Mouse (Mus musculus) E14TG2a.4 (cell line): ENCODE measurements around the gene Esrp2.

Experiments used
- CTCF ChIP-seq: conservative IDR thresholded peaks from 2 replicates; pipeline ENCODE4 v1.5.1; 2014; ENCODE audit warnings: low read length
- NANOG ChIP-seq: IDR thresholded peaks from 2 replicates; pipeline ENCODE4 v1.6.1; 2014; ENCODE audit warnings: borderline replicate concordance, low read length, mixed read lengths

DNA sequence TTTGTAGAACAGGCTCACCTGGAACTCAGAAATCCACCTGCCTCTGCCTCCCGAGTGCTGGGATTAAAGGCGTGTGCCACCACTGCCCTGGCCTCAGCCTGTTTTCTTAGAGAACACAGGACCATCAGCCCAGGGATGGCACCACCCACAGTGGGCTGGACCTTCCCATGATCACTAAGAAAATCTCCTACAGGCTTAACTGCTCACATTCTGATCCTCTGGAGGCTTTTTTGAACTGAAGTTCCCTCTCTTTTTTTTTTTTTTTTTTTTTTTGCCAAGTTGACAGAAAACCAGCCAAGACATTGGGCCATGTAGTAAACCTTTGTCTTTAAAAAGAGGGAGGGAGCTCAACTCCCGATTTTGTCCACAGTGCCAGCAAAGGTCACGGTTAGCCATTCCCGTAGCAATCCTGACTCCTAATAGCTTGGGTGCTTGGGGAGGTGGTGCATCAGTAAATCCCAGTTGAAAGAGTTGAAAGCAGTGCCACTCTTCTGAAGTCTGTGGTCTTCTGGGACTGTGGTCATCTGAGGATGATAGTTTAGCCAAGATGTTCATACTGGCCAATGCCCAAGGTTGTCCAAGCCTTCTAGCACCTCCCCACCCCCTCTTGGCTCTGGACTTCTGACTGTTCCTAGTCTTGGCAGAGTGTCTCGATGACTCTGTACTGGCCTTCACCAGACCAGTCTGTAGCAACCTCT is 11.2 kb upstream of the Esrp2 start:
- TF ChIP-seq CTCF = no peak
- TF ChIP-seq NANOG = no peak
